8 mouse cellular contexts compared by ENCODE assay signal in genomic region chr1:144002036-144002714, GRCm38 (mm10). TPM values are rescaled to one million over a fixed set of nuclear protein-coding genes. Genes with fewer than 3 reads are reported as not detected.
DNase-seq lines count a peak whose midpoint lies in the region; ATAC-seq lines count a peak whose summit lies in the region.

No protein-coding gene starts in this region.

- peak overlapping the region; percentile 73 for H3K4me3 ChIP-seq in heart, embryonic 13.5 days
- peak overlapping the region; percentile 75 for H3K4me3 ChIP-seq in hindbrain, embryonic 13.5 days
- H3K4me3 ChIP-seq in midbrain, embryonic 12.5 days: peak overlapping the region; percentile 66

- H3K27me3 ChIP-seq in heart, embryonic 13.5 days (replicated peaks): no peaks in the 10 kb centered on the region
- no peaks in the 10 kb centered on the region for H3K27me3 ChIP-seq in hindbrain, embryonic 13.5 days
- H3K27me3 ChIP-seq in midbrain, embryonic 12.5 days: no peaks in the 10 kb centered on the region

- no peak overlapping the region for H3K27ac ChIP-seq in heart, embryonic 13.5 days (replicated peaks)
- 0 out of 2 replicates have a peak overlapping the region, but pooled peaks have one; percentile 92 for H3K27ac ChIP-seq in hindbrain, embryonic 13.5 days
- H3K27ac ChIP-seq in midbrain, embryonic 12.5 days (replicated peaks): no peak overlapping the region

- peaks cover 30% of the 10 kb centered on the region; the same call in 1 of the 2 replicates for H3K4me1 ChIP-seq in heart, embryonic 13.5 days
- H3K4me1 ChIP-seq in hindbrain, embryonic 13.5 days (replicated peaks): peaks cover 34% of the 10 kb centered on the region
- peaks cover 17% of the 10 kb centered on the region for H3K4me1 ChIP-seq in midbrain, embryonic 12.5 days

- no peak for DNase-seq in heart, postnatal 14 days
- DNase-seq in NIH3T3 (ENCODE audit: low read depth): peak; percentile 18
- no peak for DNase-seq in thymus, adult 18-20 months
- no peak for DNase-seq in layer of hippocampus, postnatal 10 days (ENCODE audit: low spot score in 2 of 2)
- no peak for DNase-seq in layer of hippocampus, postnatal 14 days (ENCODE audit: low spot score in 2 of 2)

- peaks cover 18% of the 10 kb centered on the region for H3K36me3 ChIP-seq in heart, embryonic 13.5 days
- H3K36me3 ChIP-seq in hindbrain, embryonic 13.5 days: peaks cover 18% of the 10 kb centered on the region
- H3K36me3 ChIP-seq in midbrain, embryonic 12.5 days: peaks cover 14% of the 10 kb centered on the region; the same call in 1 of the 2 replicates

- H3K9ac ChIP-seq in heart, embryonic 13.5 days: no peak overlapping the region
- H3K9ac ChIP-seq in hindbrain, embryonic 13.5 days: peak overlapping the region; percentile 89
- H3K9ac ChIP-seq in midbrain, embryonic 12.5 days (replicated peaks): no peak overlapping the region

- peak overlapping the region; percentile 95 for H3K4me2 ChIP-seq in heart, embryonic 13.5 days
- H3K4me2 ChIP-seq in hindbrain, embryonic 13.5 days: peak overlapping the region; percentile 92
- peak overlapping the region; percentile 78 for H3K4me2 ChIP-seq in midbrain, embryonic 12.5 days (replicated peaks)

- H3K9me3 ChIP-seq in heart, embryonic 13.5 days: no peaks in the 10 kb centered on the region
- no peaks in the 10 kb centered on the region for H3K9me3 ChIP-seq in hindbrain, embryonic 13.5 days
- H3K9me3 ChIP-seq in midbrain, embryonic 12.5 days: no peaks in the 10 kb centered on the region

- intact Hi-C loops in heart, postnatal 14 days (cut with DNase I): loop anchor here (10.0 kb wide), 1 partner anchor 203 kb away; no protein-coding TSS in a partner anchor

- no peak for ATAC-seq in heart, embryonic 13.5 days (ENCODE audit: extremely low read depth, insufficient number of reproducible peaks, low FRiP score, low TSS enrichment)
- no peak for ATAC-seq in hindbrain, embryonic 13.5 days (ENCODE audit: low FRiP score)
- no peak for ATAC-seq in midbrain, embryonic 12.5 days (ENCODE audit: low FRiP score, low read depth)

- WGBS in heart, embryonic 13.5 days: 83% methylated on average over 6 of the region's 6 CpGs
- 84% methylated on average over 6 of the region's 6 CpGs for WGBS in hindbrain, embryonic 13.5 days
- WGBS in midbrain, embryonic 12.5 days: 90% methylated on average over 6 of the region's 6 CpGs

RNA-seq across cellular contexts. Expression of gene Rgs2, which starts 1.8 kb away (rescaled TPM):
- 16.4 and 18.8 TPM in 2 replicates for polyA plus RNA-seq in heart, embryonic 13.5 days (2015; fragmentation: Nextera tagmentation; extraction: Ambion mirVana)
- 10 to 100 TPM; 57.4 to 59.9 TPM for total RNA-seq in heart, postnatal 14 days (2021)
- 132 and 135 TPM in 2 replicates for polyA plus RNA-seq in hindbrain, embryonic 13.5 days (2015; fragmentation: Nextera tagmentation; extraction: Ambion mirVana)
- 108 and 111 TPM in 2 replicates for polyA plus RNA-seq in midbrain, embryonic 12.5 days (2016; fragmentation: Nextera tagmentation; extraction: Ambion mirVana)
- total RNA-seq in layer of hippocampus, postnatal 10 days (2021): 10 to 100 TPM; 38.1 to 43.0 TPM
- 10 to 100 TPM; 34.8 to 42.8 TPM for total RNA-seq in layer of hippocampus, postnatal 14 days (2021)
